Mouse (Mus musculus) gastrocnemius, postnatal 36 days (tissue): ENCODE data around the gene Olfr497. TPM values are rescaled to one million over a fixed set of nuclear protein-coding genes. Genes with fewer than 3 reads are reported as not detected.

Experiments
- DNase-seq, 2 experiments: peaks; one replicate each; pipeline ENCODE4 v3.0.0; 2022
- intact Hi-C: fragments of 180-260 bp; cut with DNase I; formaldehyde crosslinking; loops from one replicate; pipeline ENCODE4 v1.15.1; 2025
- long read RNA-seq, 2 experiments: library from polyadenylated mRNA; stranded (forward); transcript quantifications; one replicate each; pipeline ENCODE4 v2.0.0; 2021
- total RNA-seq, 2 experiments: library from RNA; stranded (reverse); gene quantifications; 2 replicates each; pipeline ENCODE4 v1.2.3; 2021

Olfr497 gene
- not detected for total RNA-seq
- long read RNA-seq, experiment 1: 0 reads
- long read RNA-seq, experiment 2: 0 reads

DNA sequence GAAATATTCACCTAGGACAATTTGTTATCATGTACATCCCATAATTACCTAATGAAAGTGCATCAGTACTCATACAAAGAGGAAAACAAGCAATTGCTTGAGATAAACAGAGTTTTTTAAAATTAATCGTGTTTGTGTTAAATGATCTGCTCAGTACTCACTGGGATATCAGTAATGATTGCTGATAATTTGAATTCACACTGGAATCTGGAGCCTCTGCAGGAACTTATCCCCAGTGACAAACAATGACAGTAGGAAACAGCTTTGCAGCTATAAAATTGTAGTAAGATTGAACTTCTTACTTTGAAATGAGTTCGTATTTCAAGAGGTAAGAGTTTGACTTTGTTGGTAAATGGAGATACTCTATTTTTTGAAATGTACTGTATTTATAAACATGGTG is at the start of gene Olfr497:
TSS of gene Olfr497 (plus strand) at position 301 of the 400 bp plus-strand sequence.
- no peak for DNase-seq
- intact Hi-C loops: no loop called here

DNA sequence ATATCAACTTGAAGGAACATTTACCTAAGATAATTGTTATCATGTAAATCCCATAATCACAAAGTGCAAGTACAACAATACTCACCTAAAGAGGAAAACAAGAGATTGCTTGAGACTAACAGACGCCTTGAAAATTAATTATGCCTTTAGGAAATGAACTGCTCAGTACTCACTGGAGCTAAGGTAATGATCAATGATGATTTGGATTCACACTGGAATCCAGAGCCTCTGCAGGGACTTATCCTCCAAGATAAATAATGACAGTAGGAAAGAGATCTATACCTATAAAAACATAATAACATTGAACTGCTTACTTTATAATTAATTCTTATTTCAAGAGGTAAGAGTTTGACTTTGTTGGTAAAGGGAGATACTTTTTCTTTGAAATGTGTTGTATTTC is 27.4 kb upstream of the Olfr497 start, which contains the start of gene Olfr495:
TSS of gene Olfr495 (plus strand) at position 301 of the 400 bp plus-strand sequence.
- DNase-seq: no peak
- intact Hi-C loops: no loop called here

DNA sequence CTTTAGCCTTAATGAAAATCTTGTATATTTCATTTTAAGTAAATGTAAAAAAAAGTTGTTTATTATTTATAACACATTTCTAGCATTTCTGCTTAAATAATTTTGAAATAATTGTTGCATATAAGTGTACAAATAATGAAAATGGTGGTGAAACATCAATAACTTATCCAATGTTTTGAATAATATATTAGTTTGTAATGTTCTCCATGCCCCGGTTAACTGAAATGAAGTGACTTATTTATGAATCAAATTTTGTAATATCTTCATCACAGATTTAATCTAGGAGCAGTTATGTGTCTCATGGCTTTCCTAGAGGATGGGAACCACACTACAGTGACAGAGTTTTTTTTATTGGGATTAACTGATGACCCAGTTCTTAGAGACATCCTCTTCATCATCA is 44.8 kb downstream of the Olfr497 start, which contains the start of gene Olfr498:
TSS of gene Olfr498 (plus strand) at position 301 of the 400 bp plus-strand sequence.
- intact Hi-C loops: no loop called here

More for the DNA sequence above, 44.8 kb downstream of the Olfr497 start, which contains the start of gene Olfr498:
- no peak for DNase-seq

Other genes with a start within 250 kb of the Olfr497 start
- gene Olfr486, start 247.7 kb upstream of the Olfr497 start, total RNA-seq: not detected
- not detected for gene Olfr487, start 205.8 kb upstream of the Olfr497 start, total RNA-seq
- not detected for gene Olfr488, start 162.1 kb upstream of the Olfr497 start, total RNA-seq
- gene Olfr490, start 131.5 kb upstream of the Olfr497 start, total RNA-seq: not detected
- not detected for gene Olfr491, start 107.0 kb upstream of the Olfr497 start, total RNA-seq
- not detected for gene Olfr492, start 96.7 kb upstream of the Olfr497 start, total RNA-seq
- gene Olfr493, start 73.4 kb upstream of the Olfr497 start, total RNA-seq: not detected
- gene Olfr494, start 55.1 kb upstream of the Olfr497 start, total RNA-seq: not detected
- gene Olfr495, start 27.3 kb upstream of the Olfr497 start, total RNA-seq: not detected
- gene Olfr498, start 44.9 kb downstream of the Olfr497 start, total RNA-seq: not detected
- gene Olfr502, start 104.6 kb downstream of the Olfr497 start, total RNA-seq: not detected
- gene Olfr503, start 124.1 kb downstream of the Olfr497 start, total RNA-seq: not detected
- gene Olfr504, start 145.4 kb downstream of the Olfr497 start, total RNA-seq: not detected
- not detected for gene Olfr506, start 190.4 kb downstream of the Olfr497 start, total RNA-seq
- gene Olfr507, start 201.4 kb downstream of the Olfr497 start, total RNA-seq: not detected
- not detected for gene Olfr508, start 209.6 kb downstream of the Olfr497 start, total RNA-seq
- gene Olfr509, start 231.5 kb downstream of the Olfr497 start, total RNA-seq: not detected
- not detected for gene Olfr510, start 246.0 kb downstream of the Olfr497 start, total RNA-seq